Mouse (Mus musculus) ovary, adult 10 weeks (tissue): Measurements from ENCODE around the gene Ly86. TPM values are rescaled to one million over a fixed set of nuclear protein-coding genes. Genes with fewer than 3 reads are reported as not detected.

Experiments
- polyA plus RNA-seq: library from polyadenylated mRNA; stranded (reverse); fragments of 350-450 nt; fragmentation: Illumina TruSeq; extraction: RNeasy Lipid Tissue Mini Kit (QIAGEN cat#74804); gene quantifications from one replicate; pipeline ENCODE4 v1.2.3, GENCODE M21; 2014

The Ly86 gene
- 27.1 TPM for polyA plus RNA-seq

DNA sequence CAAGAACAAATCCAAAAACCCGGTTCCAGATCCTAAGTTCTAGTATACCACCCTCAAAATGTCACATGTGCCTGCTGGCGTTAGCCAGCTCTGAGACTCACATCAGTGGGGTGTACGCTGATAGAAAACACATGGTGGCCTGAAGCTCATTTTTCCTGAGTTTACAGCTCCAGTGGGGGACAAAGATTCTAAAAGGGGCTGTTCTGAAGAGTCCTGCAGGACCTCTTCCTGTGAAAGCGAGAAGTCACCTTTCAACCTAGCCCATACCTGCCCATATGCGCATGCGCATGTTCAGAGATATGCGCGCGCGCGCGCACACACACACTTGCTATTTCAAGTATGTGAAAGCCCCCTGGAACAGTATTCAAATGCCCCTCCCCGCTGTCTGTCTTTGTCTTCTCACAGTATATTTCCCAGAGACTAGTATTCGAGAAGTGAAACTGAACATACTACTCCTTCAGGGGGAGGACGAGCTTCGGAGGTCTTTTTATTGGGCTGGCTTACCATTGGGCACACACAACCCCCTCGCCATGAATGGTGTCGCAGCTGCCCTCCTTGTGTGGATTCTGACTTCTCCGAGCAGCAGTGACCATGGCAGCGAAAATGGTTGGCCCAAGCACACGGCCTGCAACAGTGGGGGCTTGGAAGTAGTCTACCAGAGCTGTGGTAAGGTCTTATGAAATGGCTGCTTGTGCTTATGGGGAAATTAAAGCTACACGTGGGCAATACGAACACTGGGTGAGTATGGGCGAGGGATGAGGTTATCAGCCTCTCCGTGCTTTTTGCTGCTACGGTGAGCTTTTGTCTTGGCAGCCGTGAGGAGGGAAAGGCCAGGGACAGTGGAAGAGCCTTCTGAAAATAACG lies at the start of gene Ly86:
Ly86 (plus strand) TSS at position 300 of the 864 bp plus-strand sequence.

